Mouse (Mus musculus): Measurements from ENCODE around the gene Capn8.
A peak's percentile ranks its signal among the peaks of the same experiment; 100 is the strongest.

Capn8 gene

GRCm38 (mm10) chr1:182564408-182565120, at the start of gene Capn8:
Capn8 (plus strand) TSS chr1:182565007.
- peak; percentile 50 for DNase-seq (ENCODE audit: low read depth, low spot score)

GRCm38 (mm10) chr1:182516758-182517676, 47.8 kb upstream of the Capn8 start, which contains the start of gene Capn2:
Capn2 (minus strand) TSS chr1:182517608.
- DNase-seq (ENCODE audit: low read depth, low spot score) = peak; percentile 75

- peak; percentile 82 for DNase-seq (ENCODE audit: low read depth, low spot score)
Observed at GRCm38 (mm10) chr1:182517677-182518011, 47.2 kb upstream of the Capn8 start.

GRCm38 (mm10) chr1:182518143-182518680, 46.6 kb upstream of the Capn8 start:
- DNase-seq (ENCODE audit: low read depth, low spot score) = no peak

GRCm38 (mm10) chr1:182518811-182519210, 46.0 kb upstream of the Capn8 start:
- no peak for DNase-seq (ENCODE audit: low read depth, low spot score)

- DNase-seq (ENCODE audit: low read depth, low spot score) = peak; percentile 60
Observed at GRCm38 (mm10) chr1:182519341-182519740, 45.5 kb upstream of the Capn8 start.

GRCm38 (mm10) chr1:182520091-182520937, 44.5 kb upstream of the Capn8 start:
- peak; percentile 100 for DNase-seq (ENCODE audit: low read depth, low spot score)

GRCm38 (mm10) chr1:182520938-182521500, 43.8 kb upstream of the Capn8 start:
- no peak for DNase-seq (ENCODE audit: low read depth, low spot score)

GRCm38 (mm10) chr1:182522961-182523360, 41.8 kb upstream of the Capn8 start:
- DNase-seq (ENCODE audit: low read depth, low spot score) = no peak

GRCm38 (mm10) chr1:182523692-182524091, 41.1 kb upstream of the Capn8 start:
- DNase-seq (ENCODE audit: low read depth, low spot score) = no peak

- no peak for DNase-seq (ENCODE audit: low read depth, low spot score)
Observed at GRCm38 (mm10) chr1:182525601-182526000, 39.2 kb upstream of the Capn8 start.

- DNase-seq (ENCODE audit: low read depth, low spot score) = no peak
Observed at GRCm38 (mm10) chr1:182527261-182527766, 37.5 kb upstream of the Capn8 start.

GRCm38 (mm10) chr1:182527921-182528858, 36.6 kb upstream of the Capn8 start:
- DNase-seq (ENCODE audit: low read depth, low spot score) = peak; percentile 99

GRCm38 (mm10) chr1:182533583-182533982, 31.2 kb upstream of the Capn8 start:
- no peak for DNase-seq (ENCODE audit: low read depth, low spot score)

- no peak for DNase-seq (ENCODE audit: low read depth, low spot score)
Observed at GRCm38 (mm10) chr1:182535080-182535481, 29.7 kb upstream of the Capn8 start.

- peak; percentile 95 for DNase-seq (ENCODE audit: low read depth, low spot score)
Observed at GRCm38 (mm10) chr1:182539023-182539940, 25.5 kb upstream of the Capn8 start.

GRCm38 (mm10) chr1:182542110-182542509, 22.7 kb upstream of the Capn8 start:
- peak; percentile 51 for DNase-seq (ENCODE audit: low read depth, low spot score)

- peak; percentile 98 for DNase-seq (ENCODE audit: low read depth, low spot score)
Observed at GRCm38 (mm10) chr1:182543136-182543535, 21.7 kb upstream of the Capn8 start.

GRCm38 (mm10) chr1:182543906-182544305, 20.9 kb upstream of the Capn8 start:
- DNase-seq (ENCODE audit: low read depth, low spot score) = peak; percentile 61

All from 3T3-L1 (cell line).